Mouse (Mus musculus) kidney, postnatal 4 days (tissue): ENCODE results near the gene Gm9964.
"Not testable (repeated sequence)": the region's sequence is repeated elsewhere in the genome, so short reads cannot be mapped to it uniquely, and the experiment has no call there.

Source experiments
- DNase-seq, 2 experiments: peaks; one replicate each; pipeline ENCODE4 v3.0.0; 2021; ENCODE audit warnings: mixed read lengths in 2 of 2

Gm9964 gene

GRCm38 (mm10) chr11:79296167-79296566 is 539 bp downstream of the Gm9964 start:
- DNase-seq = peak; percentile 67 to 71

- peak; percentile 27 to 58 for DNase-seq
Measured at GRCm38 (mm10) chr11:79293971-79294370, 2.7 kb downstream of the Gm9964 start.

- DNase-seq = no peak
Measured at GRCm38 (mm10) chr11:79293025-79293424, 3.7 kb downstream of the Gm9964 start.

- peak; percentile 73 to 80 for DNase-seq
Measured at GRCm38 (mm10) chr11:79292130-79292529, 4.6 kb downstream of the Gm9964 start.

DNA sequence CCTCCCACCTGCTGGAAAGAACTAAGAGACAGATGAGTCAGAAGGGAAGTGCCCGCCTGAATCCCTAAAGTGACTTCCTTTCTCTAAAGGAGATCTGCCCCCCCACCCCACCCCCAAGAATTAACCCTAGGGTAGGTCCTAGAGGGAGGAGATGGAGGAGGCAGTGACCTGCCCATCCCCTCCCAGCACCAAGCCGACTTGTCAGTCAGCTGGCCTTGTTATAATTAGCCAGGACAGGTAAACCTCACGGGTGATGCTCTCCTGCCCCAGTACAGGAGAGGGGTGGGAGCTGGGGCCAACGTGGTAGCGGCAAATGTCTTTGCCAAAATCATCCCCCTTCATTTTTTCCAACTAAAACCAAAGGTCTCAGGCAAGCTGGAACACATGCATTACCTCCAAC is 5.1 kb downstream of the Gm9964 start:
- DNase-seq = no peak

DNA sequence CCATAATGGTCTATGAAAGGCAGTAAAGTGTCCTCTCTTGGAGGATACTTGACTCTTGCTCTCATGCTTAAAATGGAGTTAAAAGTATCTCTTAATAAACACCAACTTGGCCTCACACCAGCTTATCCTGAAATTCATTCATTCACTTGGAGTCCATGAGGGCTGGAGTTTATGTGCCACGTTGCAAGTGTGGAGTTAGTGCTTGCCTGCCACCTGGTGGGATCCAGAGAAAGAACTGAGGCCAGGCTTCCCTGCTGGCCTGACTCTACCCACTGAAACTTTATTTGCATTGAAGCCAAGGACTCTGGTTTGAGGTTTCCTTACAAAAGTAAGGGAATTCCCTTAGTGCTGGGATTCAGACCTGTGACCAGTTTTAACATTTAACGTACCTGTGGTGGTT is 6.2 kb downstream of the Gm9964 start:
- DNase-seq = peak; percentile 66 to 75

GRCm38 (mm10) chr11:79288913-79289640 is 7.6 kb downstream of the Gm9964 start:
- DNase-seq = peak in 1 of 2 experiments; percentile 15

DNA sequence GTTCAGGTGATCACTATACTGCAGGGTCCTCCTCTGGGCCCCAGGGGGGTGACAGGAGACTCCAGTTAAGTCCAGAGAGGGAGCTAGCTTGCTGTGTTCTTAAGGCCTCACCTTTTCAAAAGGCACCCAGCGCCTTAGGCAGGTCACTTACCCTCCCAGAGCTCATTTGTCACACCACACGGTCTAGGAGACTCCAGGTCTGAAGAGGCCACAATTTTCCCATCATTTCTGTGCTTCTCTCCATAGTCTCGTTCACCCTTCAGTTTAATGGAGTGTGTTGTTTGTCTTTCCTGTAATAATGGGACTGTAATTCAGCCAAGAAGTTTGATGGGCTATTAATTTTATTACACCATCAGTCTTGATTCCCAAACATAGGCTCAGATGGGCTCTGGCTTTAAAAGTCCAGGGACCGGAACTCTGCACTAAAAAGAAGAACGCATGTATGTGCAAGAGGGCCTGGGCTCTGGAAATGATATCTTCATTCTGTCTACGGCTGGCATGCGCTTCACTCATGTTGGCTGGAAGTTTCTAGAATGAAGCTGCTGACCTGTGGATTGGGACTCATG is 8.3 kb downstream of the Gm9964 start:
- peak in 1 of 2 experiments; percentile 45 for DNase-seq

DNA sequence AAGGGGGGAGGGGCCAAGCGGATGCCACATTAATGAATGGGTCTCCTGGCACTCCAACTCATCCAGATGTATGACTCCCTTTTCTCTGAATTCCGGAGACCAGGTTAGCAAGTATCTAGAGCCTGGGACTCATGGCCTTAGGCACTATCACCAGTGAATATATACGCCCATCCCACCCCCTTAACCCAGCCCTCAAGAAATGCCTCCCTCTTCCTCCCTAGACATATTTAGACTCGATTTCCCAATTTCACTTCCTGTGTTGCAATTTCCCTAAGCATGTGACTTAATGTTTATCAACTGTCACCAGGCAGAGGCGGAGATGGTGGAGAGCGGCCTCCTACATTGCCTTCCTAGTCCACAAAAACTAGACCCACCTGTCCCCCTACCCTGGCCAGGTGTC is 9.3 kb downstream of the Gm9964 start:
- DNase-seq = peak in 1 of 2 experiments; percentile 37

GRCm38 (mm10) chr11:79286305-79286799 is 10.4 kb downstream of the Gm9964 start:
- DNase-seq = no peak

- DNase-seq = no peak
Measured at GRCm38 (mm10) chr11:79283350-79284030, 13.2 kb downstream of the Gm9964 start.

DNA sequence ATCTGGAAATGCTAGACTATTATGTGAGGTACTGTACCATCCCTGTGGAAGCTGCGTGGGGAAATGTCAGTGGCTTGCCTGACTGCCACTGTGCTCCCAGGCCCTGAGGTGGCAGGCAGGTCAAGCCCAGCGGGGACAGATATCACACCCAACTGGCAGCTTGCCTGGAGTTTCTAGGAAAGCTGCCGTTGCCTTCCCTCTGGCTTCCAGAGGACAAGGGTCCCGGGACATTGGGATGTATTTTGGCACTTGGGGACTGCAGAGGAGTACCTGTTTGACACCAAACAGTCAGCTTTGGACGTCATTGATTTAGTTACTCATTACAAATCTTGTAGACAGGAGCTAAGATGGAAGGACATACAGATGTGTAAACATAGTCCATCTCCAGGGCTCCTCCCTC is 15.3 kb downstream of the Gm9964 start:
- DNase-seq = peak in 1 of 2 experiments; percentile 29

- no peak for DNase-seq
Measured at GRCm38 (mm10) chr11:79279732-79280405, 16.8 kb downstream of the Gm9964 start.

GRCm38 (mm10) chr11:79273757-79274156 is 22.9 kb downstream of the Gm9964 start:
- DNase-seq = no peak

- DNase-seq = no peak
Measured at GRCm38 (mm10) chr11:79273039-79273438, 23.7 kb downstream of the Gm9964 start.

DNA sequence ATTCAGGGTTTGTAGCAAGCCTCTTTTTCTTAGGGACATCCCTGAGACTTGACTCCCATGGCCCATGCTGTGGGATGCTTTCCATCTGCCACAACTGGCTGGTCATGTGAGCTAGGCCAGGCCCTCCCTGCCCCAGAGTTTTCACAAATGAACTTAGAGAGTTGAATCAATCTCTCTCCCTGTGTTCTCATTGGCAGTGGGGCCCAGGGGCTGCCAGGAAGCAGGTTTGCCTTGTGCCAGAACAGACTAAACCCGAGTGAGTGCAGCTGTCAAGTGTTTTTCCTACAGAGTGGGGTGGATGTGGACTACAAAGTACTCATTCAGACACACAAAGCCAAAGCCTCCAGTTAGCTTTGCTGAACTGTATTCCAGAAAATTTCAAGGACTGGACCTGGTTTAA is 29.5 kb downstream of the Gm9964 start:
- DNase-seq = peak; percentile 61 to 76

DNA sequence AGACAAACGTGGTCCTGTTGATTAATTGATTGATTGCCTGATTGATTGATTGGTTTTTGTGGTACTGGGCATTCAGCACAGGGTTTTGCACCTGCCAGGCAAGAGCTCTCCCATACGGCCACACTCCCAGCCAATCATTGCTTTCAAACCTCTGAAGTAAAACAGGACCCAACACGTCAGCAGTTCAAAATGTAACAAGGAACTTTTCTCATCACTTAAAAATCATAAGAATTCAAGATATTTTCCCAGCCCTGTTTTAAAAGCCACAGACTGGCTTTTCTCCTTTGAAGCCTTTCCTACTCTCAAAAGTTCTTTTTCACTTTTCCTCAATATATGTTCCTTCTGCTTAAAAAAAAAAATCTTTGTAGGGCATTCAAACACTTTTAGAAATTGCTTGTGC is 32.3 kb downstream of the Gm9964 start:
- no peak for DNase-seq

GRCm38 (mm10) chr11:79260126-79260525 is 36.6 kb downstream of the Gm9964 start:
- DNase-seq = not testable (repeated sequence)

DNA sequence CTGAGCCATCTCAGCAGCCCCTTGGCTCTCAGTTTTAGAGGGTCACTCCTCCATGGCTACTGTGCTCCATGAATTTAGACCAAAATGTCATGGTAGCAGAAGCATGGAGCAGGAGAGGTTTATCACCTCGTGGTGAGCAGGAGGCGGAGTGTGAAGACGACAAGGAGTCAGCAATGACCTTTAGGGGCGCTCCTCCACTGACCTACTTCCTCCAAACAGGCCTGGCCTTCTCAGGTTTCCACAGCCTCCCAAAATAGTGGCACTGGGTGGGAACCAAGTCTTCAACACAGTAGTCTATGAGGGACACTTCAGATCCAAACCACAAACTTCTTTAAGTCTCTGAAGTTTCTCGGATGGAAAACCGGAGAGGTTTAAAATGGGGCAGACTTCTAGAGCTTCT is 38.0 kb downstream of the Gm9964 start:
- no peak for DNase-seq

DNA sequence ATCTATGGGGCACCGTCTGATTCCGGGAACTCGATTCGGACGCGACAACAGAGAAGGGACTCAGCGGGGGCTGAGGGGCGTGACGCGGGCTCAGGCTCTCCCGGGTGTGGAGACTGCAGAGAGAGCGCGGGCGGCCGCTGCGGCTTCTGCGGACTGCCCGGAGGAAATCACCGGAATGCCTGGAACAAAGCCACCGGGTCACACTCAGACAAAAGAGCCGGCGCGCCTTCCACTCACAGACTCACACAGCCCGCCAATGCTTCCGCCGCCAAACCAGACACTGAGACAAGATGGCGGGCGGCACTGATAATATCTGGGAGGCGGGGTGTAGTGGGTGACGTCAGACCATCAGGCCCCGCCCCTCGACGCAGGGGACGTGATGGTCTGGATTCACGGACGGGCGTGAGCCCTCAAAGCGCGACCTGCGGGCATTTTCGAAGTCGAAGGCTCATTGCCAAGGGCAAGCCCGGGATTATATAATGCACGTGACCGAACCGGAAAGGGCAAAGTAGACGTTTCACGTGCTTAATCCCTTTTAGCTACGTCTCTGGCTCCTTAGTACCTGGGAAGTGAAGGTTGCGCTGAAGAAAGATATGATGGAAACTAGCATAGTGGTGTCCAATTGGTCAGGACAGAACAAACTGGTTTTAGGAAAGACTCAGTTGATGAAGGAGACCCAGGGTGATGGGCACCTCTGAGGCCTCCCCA is 42.2 kb downstream of the Gm9964 start, which contains the start of gene Wsb1:
Wsb1 (minus strand) TSS at position 281 of the 708 bp plus-strand sequence.
- DNase-seq = peak; percentile 95 to 96

GRCm38 (mm10) chr11:79253542-79254390 is 42.9 kb downstream of the Gm9964 start:
- peak; percentile 68 to 79 for DNase-seq
